Mouse (Mus musculus): Measurements from ENCODE around the gene 3110040M04Rik.
"Not testable (repeated sequence)": the region's sequence is repeated elsewhere in the genome, so short reads cannot be mapped to it uniquely, and the experiment has no call there.

Gene 3110040M04Rik

GRCm38 (mm10) chr1:151192075-151192474, 11.8 kb upstream of the 3110040M04Rik start, which contains the start of gene Gm8947:
Gm8947 (plus strand) TSS chr1:151192376.
- not testable (repeated sequence) for DNase-seq (ENCODE audit: low spot score in 2 of 2)

GRCm38 (mm10) chr1:151192739-151193138, 11.2 kb upstream of the 3110040M04Rik start:
- not testable (repeated sequence) for DNase-seq (ENCODE audit: low spot score in 2 of 2)

- DNase-seq (ENCODE audit: low spot score in 2 of 2): not testable (repeated sequence)
These were observed 7.9 kb upstream of the 3110040M04Rik start for GRCm38 (mm10) chr1:151195986-151196385.

GRCm38 (mm10) chr1:151196690-151197089, 7.2 kb upstream of the 3110040M04Rik start:
- DNase-seq (ENCODE audit: low spot score in 2 of 2): not testable (repeated sequence)

- DNase-seq (ENCODE audit: low spot score in 2 of 2): not testable (repeated sequence)
These were observed 5.8 kb upstream of the 3110040M04Rik start, which contains the start of gene Gm47995 for GRCm38 (mm10) chr1:151198120-151198519. Gm47995 (plus strand) TSS chr1:151198448.

- DNase-seq (ENCODE audit: low spot score in 2 of 2): not testable (repeated sequence)
These were observed 3.3 kb upstream of the 3110040M04Rik start for GRCm38 (mm10) chr1:151200620-151201019.

- not testable (repeated sequence) for DNase-seq (ENCODE audit: low spot score in 2 of 2)
These were observed 1.1 kb upstream of the 3110040M04Rik start for GRCm38 (mm10) chr1:151202771-151203170.

GRCm38 (mm10) chr1:151208493-151208892, 4.6 kb downstream of the 3110040M04Rik start:
- not testable (repeated sequence) for DNase-seq (ENCODE audit: low spot score in 2 of 2)

- not testable (repeated sequence) for DNase-seq (ENCODE audit: low spot score in 2 of 2)
These were observed 5.0 kb downstream of the 3110040M04Rik start for GRCm38 (mm10) chr1:151208944-151209343.

GRCm38 (mm10) chr1:151209824-151210355, 6.0 kb downstream of the 3110040M04Rik start, which contains the start of gene Gm47996:
Gm47996 (plus strand) TSS chr1:151210131.
- not testable (repeated sequence) for DNase-seq (ENCODE audit: low spot score in 2 of 2)

GRCm38 (mm10) chr1:151211666-151212065, 7.7 kb downstream of the 3110040M04Rik start:
- DNase-seq (ENCODE audit: low spot score in 2 of 2): not testable (repeated sequence)

- no peak for DNase-seq (ENCODE audit: low spot score in 2 of 2)
These were observed 10.9 kb downstream of the 3110040M04Rik start for GRCm38 (mm10) chr1:151214862-151215261.

- no peak for DNase-seq (ENCODE audit: low spot score in 2 of 2)
These were observed 12.1 kb downstream of the 3110040M04Rik start for GRCm38 (mm10) chr1:151215985-151216384.

- DNase-seq (ENCODE audit: low spot score in 2 of 2): no peak
These were observed 12.5 kb downstream of the 3110040M04Rik start for GRCm38 (mm10) chr1:151216417-151216816.

- no peak for DNase-seq (ENCODE audit: low spot score in 2 of 2)
These were observed 15.1 kb downstream of the 3110040M04Rik start for GRCm38 (mm10) chr1:151219045-151219444.

GRCm38 (mm10) chr1:151220098-151220497, 16.2 kb downstream of the 3110040M04Rik start:
- no peak for DNase-seq (ENCODE audit: low spot score in 2 of 2)

- no peak for DNase-seq (ENCODE audit: low spot score in 2 of 2)
These were observed 18.8 kb downstream of the 3110040M04Rik start for GRCm38 (mm10) chr1:151222561-151223267.

GRCm38 (mm10) chr1:151223377-151223776, 19.5 kb downstream of the 3110040M04Rik start:
- no peak for DNase-seq (ENCODE audit: low spot score in 2 of 2)

- DNase-seq (ENCODE audit: low spot score in 2 of 2): no peak
These were observed 20.6 kb downstream of the 3110040M04Rik start for GRCm38 (mm10) chr1:151224536-151224935.

- no peak for DNase-seq (ENCODE audit: low spot score in 2 of 2)
These were observed 23.6 kb downstream of the 3110040M04Rik start for GRCm38 (mm10) chr1:151227506-151227905.

GRCm38 (mm10) chr1:151228320-151228989, 24.5 kb downstream of the 3110040M04Rik start:
- no peak for DNase-seq (ENCODE audit: low spot score in 2 of 2)

- no peak for DNase-seq (ENCODE audit: low spot score in 2 of 2)
These were observed 28.4 kb downstream of the 3110040M04Rik start for GRCm38 (mm10) chr1:151232346-151232745.

All from right cerebral cortex, postnatal 36 days (tissue).